Comparison of ENCODE assay signal across 17 mouse cellular contexts in the genomic region with DNA sequence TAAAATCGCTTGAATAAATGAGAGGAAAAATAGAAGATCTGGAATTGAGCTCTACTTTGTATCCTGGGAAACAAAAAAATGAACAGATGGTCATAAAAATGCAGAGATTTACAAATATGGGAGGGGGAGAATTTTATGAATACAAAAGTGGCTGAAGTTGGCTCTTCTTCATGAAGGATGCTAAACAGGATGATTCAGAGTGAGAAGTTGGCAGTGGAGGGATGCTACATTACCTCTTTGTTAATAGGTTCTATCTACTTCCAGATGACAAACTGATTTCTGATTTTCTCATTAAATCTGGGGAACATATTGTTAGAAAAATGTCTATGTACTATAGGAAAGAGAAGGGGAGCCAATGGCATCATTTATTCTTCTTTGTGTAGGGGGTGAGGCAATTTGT.
"Had no signal": no experiment of that assay in that cellular context is flagged by ENCODE, and none has a peak within 500 bp of the region (broad histone marks: within the 10 kb centered on the region; RNA-seq: fewer than 3 reads in every experiment).

No protein-coding gene starts in this region.

- DNase-seq: kidney, postnatal 25 days; layer of hippocampus, postnatal 36 days; liver, embryonic 13.5 days; lung, adult 2 months; lung, postnatal 14 days; lung, postnatal 4 days; midbrain, embryonic 14.5 days; right cerebral cortex, adult 18-20 months; right cerebral cortex, postnatal 25 days; spleen, adult 18-20 months; thymus, postnatal 25 days had no signal

- H3K4me3 ChIP-seq: left cerebral cortex, adult 2 months; liver, embryonic 13.5 days; neural tube, embryonic 12.5 days; neural tube, embryonic 15.5 days; stomach, embryonic 15.5 days had no signal

- H3K9me3 ChIP-seq: liver, embryonic 13.5 days; neural tube, embryonic 12.5 days; neural tube, embryonic 15.5 days; stomach, embryonic 15.5 days had no signal

- H3K27ac ChIP-seq: kidney, postnatal 0 days; left cerebral cortex, adult 2 months; liver, embryonic 13.5 days; neural tube, embryonic 12.5 days; neural tube, embryonic 15.5 days; stomach, embryonic 15.5 days had no signal

- H3K27me3 ChIP-seq: liver, embryonic 13.5 days; neural tube, embryonic 12.5 days; neural tube, embryonic 15.5 days; stomach, embryonic 15.5 days had no signal

- H3K36me3 ChIP-seq: liver, embryonic 13.5 days; neural tube, embryonic 12.5 days; neural tube, embryonic 15.5 days; stomach, embryonic 15.5 days had no signal

- H3K9ac ChIP-seq: liver, embryonic 13.5 days; neural tube, embryonic 12.5 days; neural tube, embryonic 15.5 days; stomach, embryonic 15.5 days had no signal

- H3K4me2 ChIP-seq: liver, embryonic 13.5 days; midbrain, embryonic 11.5 days; neural tube, embryonic 12.5 days; neural tube, embryonic 15.5 days; stomach, embryonic 15.5 days had no signal

- H3K4me1 ChIP-seq: liver, embryonic 13.5 days; neural tube, embryonic 12.5 days; neural tube, embryonic 15.5 days; stomach, embryonic 15.5 days had no signal
